Mouse (Mus musculus) right cerebral cortex, postnatal 10 days (tissue): ENCODE measurements around the gene B4galt2.

Experiments
- DNase-seq, 2 experiments: peaks; one replicate each; pipeline ENCODE4 v3.0.0; 2021; ENCODE audit warnings: low spot score in 2 of 2

Gene B4galt2

GRCm38 (mm10) chr4:117870437-117870836 is 12.8 kb downstream of the B4galt2 start:
- DNase-seq = no peak

GRCm38 (mm10) chr4:117869317-117869716 is 14.0 kb downstream of the B4galt2 start:
- DNase-seq = no peak

DNA sequence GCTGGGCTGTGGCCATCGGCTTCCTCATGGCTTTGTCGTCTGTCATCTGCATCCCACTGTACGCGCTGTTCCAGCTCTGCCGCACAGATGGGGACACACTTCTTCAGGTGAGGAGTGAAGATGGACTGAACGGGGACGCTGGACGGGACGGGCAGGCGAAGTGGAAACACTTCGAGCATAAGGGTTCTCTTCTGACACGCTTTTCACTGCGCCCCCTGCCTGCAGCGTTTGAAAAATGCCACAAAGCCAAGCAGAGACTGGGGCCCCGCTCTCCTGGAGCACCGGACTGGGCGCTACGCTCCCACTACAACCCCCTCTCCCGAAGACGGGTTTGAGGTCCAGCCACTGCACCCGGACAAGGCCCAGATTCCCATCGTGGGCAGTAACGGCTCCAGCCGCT is 15.5 kb downstream of the B4galt2 start:
- peak in 1 of 2 experiments; percentile 74 for DNase-seq

- no peak for DNase-seq
Measured at GRCm38 (mm10) chr4:117867000-117867399, 16.3 kb downstream of the B4galt2 start.

- peak in 1 of 2 experiments; percentile 69 for DNase-seq
Measured at GRCm38 (mm10) chr4:117866083-117866482, 17.2 kb downstream of the B4galt2 start.

GRCm38 (mm10) chr4:117862823-117863222 is 20.5 kb downstream of the B4galt2 start:
- DNase-seq = peak; percentile 74 to 88

DNA sequence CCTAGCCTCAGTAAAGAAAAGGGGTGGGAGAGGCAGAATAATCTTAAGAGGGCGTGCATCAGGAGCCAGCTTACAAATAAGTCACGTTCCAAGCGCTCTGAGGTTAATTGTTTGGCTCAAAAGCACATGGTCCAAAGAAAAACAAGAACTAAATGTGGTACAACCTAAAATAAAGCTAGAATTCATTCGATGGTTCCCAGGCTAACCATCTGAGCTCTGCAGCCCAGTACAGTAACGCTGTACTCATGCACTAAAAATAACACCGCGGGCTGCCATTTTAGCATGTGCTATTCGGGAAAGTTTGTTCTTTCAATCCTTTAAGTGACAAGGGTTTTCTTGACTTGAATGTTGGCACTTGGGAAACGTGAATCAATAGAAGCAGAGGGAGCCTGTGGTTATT is 22.7 kb downstream of the B4galt2 start:
- no peak for DNase-seq

- peak in 1 of 2 experiments; percentile 80 for DNase-seq
Measured at GRCm38 (mm10) chr4:117858794-117859193, 24.5 kb downstream of the B4galt2 start.

DNA sequence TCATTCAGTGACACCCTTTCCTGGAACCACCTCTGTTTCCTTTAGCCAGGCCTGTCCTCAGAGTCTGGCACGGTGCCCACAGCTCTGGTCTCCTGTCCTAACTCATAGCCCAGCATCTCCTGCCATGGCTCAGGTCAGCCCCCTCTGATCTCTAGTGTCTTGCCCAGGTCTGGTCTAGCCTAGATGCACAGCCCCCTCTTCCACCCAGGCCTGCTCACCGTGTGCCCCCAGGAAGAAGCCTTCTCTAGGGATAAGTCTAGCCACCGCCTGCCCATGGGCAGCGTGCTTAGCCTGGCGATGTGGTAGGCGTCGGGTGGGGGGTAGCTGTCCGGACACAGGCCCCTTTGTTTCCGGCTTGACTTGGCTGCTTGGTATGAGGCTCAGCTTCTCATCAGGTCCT is 28.1 kb downstream of the B4galt2 start:
- peak; percentile 76 to 78 for DNase-seq

GRCm38 (mm10) chr4:117852152-117852868 is 31.0 kb downstream of the B4galt2 start:
- DNase-seq = peak in 1 of 2 experiments; percentile 15

DNA sequence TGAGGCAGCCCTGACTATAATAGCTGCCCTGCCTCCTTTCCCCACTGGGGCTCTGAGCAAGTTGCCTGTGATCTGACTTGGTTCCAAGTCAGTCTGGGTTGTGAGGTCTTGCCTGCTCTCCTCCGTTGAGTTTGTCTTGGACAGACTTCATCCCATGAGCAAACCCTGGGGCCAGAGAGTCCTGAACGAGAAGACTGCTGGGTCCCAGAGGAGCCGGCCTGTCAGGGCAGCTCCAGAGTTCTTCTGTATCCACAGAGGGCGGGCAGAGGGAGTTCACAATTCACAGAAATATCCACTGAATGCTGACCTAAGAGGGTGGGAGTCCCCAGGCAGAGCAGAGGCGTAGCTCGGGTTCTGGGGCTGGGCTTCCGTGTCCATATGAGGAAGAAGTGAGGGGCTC is 32.4 kb downstream of the B4galt2 start:
- peak in 1 of 2 experiments; percentile 30 for DNase-seq

GRCm38 (mm10) chr4:117850176-117850575 is 33.1 kb downstream of the B4galt2 start:
- DNase-seq = peak in 1 of 2 experiments; percentile 28

- peak in 1 of 2 experiments; percentile 66 for DNase-seq
Measured at GRCm38 (mm10) chr4:117849506-117849905, 33.8 kb downstream of the B4galt2 start.

- DNase-seq = no peak
Measured at GRCm38 (mm10) chr4:117849063-117849462, 34.2 kb downstream of the B4galt2 start.

DNA sequence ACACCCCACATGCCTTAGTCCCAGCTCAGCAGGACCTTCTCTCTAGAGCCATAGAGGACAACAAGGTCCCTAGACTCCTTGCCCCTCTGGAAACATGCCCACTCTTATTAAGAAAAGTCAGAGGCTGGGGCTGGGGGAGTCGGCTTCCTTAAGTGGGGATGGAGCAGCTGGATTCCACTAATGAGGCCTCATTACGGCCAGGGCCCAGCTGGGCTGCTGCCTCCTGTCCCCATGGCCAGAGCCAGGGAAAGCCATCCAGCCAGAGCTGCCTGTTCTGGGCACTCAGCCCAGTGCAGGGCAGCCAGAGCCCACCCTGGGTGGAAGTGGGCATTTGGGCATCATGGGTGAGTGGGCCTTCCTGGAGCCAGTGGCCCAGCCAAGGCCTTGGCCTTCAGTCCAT is 36.3 kb downstream of the B4galt2 start:
- DNase-seq = peak; percentile 82

GRCm38 (mm10) chr4:117846261-117846660 is 37.0 kb downstream of the B4galt2 start:
- no peak for DNase-seq

DNA sequence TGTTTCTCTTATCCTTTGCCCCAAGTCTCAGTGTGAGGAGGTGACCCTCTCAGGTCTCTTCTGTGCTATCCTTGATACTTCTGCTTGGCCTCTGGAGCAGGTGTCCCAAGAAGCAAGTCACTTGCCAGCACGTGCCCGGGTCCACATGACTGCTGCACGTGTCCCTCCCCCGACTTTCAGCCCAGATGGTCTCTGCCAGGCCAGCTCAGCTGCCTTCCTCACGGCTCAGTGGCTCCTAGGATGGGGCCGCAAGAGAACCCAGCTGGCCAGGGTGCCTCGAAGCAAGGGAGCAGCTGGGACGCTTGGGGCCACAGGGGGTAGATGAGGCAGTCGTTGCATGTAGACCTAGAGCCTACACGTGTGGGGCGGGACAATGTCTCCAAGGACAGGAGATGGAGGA is 38.0 kb downstream of the B4galt2 start:
- peak in 1 of 2 experiments; percentile 21 for DNase-seq

GRCm38 (mm10) chr4:117844467-117844866 is 38.8 kb downstream of the B4galt2 start:
- DNase-seq = no peak

- no peak for DNase-seq
Measured at GRCm38 (mm10) chr4:117843101-117843500, 40.2 kb downstream of the B4galt2 start.

DNA sequence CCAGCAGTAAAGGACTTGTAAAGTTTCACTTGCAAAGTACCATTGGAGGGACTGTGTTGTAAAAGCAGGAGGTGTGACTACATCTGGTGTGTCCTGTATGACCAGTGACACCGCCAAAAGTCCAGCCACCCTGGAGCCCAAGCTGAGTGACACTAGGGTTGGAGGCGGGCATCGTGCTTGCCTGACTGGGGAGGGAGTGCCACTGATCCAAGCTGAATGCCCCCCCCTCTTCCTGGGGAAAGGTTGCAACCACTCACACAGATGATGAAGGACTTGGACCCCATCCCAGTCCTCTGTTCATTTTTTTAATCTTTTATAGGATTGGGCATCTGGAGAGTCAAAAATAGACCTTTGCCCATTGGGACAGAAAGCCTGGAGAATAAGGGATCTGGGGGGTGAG is 41.7 kb downstream of the B4galt2 start:
- DNase-seq = no peak

- DNase-seq = no peak
Measured at GRCm38 (mm10) chr4:117840821-117841220, 42.5 kb downstream of the B4galt2 start.

DNA sequence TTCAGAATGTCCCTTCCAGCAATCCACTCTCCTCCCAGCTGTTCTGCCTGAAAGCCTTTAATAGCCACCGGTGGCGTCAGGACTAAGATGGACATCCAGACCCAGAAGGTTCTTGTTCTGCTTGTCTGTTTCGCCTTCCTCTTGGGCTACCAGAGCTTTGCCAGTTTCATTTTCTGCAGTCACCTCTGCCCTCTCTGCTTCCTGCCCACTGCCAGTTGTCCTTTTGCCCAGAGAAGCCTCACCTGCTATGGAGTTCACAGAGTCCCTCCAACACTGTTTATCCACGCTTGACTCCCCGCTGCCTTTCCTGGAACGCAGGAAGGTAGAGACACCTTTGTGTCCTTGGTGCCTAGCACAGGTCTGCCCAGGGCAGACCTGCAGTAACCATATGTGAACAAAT is 43.9 kb downstream of the B4galt2 start:
- no peak for DNase-seq

GRCm38 (mm10) chr4:117837271-117837670 is 46.0 kb downstream of the B4galt2 start:
- no peak for DNase-seq
